Mouse (Mus musculus): Measurements from ENCODE around the gene Hsph1. TPM values are rescaled to one million over a fixed set of nuclear protein-coding genes. Genes with fewer than 3 reads are reported as not detected.

The Hsph1 gene
- polyA plus RNA-seq, 1 experiment from 2014 or later: 54.1 TPM

DNA sequence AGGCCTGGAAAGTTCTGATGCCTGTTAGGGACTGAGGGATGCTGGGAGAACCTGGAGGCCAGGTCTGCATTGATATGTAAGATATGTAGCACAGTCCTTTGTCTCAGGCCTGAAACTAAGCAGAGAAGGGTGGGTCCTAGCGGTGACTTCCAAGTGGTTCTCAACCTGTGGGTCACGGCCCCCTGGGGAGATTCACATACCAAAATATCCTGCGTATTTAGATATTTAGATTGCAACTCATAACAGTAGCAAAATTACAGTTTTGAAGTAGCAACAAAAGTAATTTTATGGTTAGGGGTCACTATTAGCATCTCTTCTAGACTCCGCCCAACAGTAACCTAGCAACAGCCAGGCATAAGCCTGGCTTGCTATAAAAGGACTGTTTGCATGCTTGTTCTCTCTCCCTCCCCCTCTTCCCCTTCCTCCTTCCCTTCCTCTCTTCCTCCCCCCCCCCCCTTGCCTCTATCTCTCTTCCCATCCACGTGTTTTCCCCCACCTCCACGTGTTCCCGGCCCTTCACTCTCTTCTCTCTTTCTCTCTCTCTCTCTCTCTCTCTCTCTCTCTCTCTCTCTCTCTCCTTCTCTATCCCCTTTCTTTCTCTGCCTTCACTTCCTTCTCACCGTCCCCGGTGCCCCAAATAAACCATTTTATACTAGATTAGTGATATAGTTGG lies 22.7 kb upstream of the Hsph1 start:
- WGBS: 71% methylated on average over 9 of the region's 9 CpGs

DNA sequence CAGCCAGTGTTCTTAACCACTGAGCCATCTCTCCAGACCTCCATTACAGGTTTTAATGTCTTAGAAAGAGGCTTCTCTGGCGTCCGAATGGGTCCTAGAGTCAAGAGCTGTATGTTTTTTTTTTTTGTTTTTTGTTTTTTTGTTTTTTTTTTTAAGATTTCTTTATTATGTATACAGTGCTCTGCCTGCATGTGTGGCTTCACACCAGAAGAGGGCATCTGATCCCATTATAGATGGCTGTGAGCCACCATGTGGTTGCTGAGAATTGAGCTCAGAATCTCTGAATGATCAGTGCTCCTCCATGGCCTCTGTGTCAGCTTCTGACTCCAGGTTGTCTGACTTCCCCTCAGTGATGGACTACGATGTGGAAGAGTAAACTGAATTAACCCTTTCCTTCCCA lies 21.8 kb upstream of the Hsph1 start:
- Histone ChIP-seq H3K4me1 (no peaks in the 10 kb centered on the region), H3K27ac (no peak overlapping the region), H3K27me3 (replicated peaks) (no peaks in the 10 kb centered on the region), H3K4me3 (replicated peaks) (no peak overlapping the region), H3K9me3 (no peaks in the 10 kb centered on the region), H3K4me2 (no peak overlapping the region), H3K9ac (no peak overlapping the region), H3K36me3 (no peaks in the 10 kb centered on the region)
- WGBS: 54% methylated on average over 3 of the region's 3 CpGs
- no peak for ATAC-seq (ENCODE audit: insufficient read depth, low FRiP score, low read depth)

More for the DNA sequence above, 22.7 kb upstream of the Hsph1 start:
- no peaks in the 10 kb centered on the region for H3K9me3 ChIP-seq
- no peak overlapping the region for H3K4me3 ChIP-seq (replicated peaks)
- H3K27ac ChIP-seq: no peak overlapping the region
- H3K27me3 ChIP-seq (replicated peaks): no peaks in the 10 kb centered on the region
- no peak overlapping the region for H3K4me2 ChIP-seq
- H3K36me3 ChIP-seq: no peaks in the 10 kb centered on the region
- ATAC-seq (ENCODE audit: insufficient read depth, low FRiP score, low read depth): no peak
- H3K9ac ChIP-seq: no peak overlapping the region
- H3K4me1 ChIP-seq: no peaks in the 10 kb centered on the region

DNA sequence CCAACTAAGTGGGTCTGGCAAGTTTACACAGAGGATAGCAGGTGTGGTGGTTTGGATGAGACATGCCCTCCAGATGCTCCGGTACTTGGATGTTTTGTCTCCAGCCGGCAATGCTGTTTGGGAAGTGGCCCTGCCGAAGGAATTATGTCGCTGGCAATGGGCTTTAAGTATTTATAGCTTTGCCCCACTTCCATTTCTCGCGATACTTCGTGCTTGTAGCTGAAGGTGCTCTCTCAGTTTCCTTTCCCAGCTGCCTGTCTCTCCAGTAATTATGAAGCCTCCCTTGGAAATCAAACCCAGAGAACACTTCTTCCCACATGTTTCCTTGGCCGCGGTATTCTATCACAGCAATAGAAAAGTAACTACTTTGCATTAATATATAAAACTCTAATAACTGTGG lies 19.5 kb upstream of the Hsph1 start:
- Histone ChIP-seq H3K27ac (no peak overlapping the region), H3K9me3 (no peaks in the 10 kb centered on the region), H3K27me3 (replicated peaks) (no peaks in the 10 kb centered on the region), H3K4me3 (replicated peaks) (no peak overlapping the region), H3K9ac (no peak overlapping the region), H3K4me1 (no peaks in the 10 kb centered on the region), H3K36me3 (no peaks in the 10 kb centered on the region), H3K4me2 (no peak overlapping the region)
- WGBS: 86% methylated on average over 9 of the region's 9 CpGs
- ATAC-seq (ENCODE audit: insufficient read depth, low FRiP score, low read depth): no peak

DNA sequence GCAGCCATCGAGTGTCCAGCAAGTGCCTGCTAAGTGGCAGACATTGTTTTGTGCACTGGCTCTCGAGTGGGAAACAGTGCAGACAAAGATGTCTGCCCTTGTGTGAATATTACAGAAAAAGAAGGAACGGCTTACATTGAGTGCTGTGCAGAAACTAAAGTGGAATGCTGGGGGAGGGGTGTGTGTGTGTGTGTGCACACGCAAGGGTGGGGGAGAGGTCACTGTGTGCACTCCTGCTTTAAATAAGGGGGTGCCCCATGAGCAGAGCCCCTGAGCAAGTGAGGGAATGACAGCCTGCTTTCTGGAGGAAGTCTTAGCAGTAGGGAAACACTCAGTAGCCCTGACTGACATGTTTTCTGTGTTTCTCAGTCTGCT lies 14.0 kb upstream of the Hsph1 start:
- Histone ChIP-seq H3K27ac (no peak overlapping the region), H3K27me3 (replicated peaks) (no peaks in the 10 kb centered on the region), H3K4me2 (no peak overlapping the region), H3K36me3 (no peaks in the 10 kb centered on the region), H3K4me1 (0 out of 2 replicates have a peak, but pooled peaks cover 2% of the 10 kb centered on the region), H3K9me3 (no peaks in the 10 kb centered on the region), H3K4me3 (replicated peaks) (no peak overlapping the region), H3K9ac (no peak overlapping the region)
- 41% methylated on average over 4 of the region's 4 CpGs for WGBS
- ATAC-seq (ENCODE audit: insufficient read depth, low FRiP score, low read depth): no peak

DNA sequence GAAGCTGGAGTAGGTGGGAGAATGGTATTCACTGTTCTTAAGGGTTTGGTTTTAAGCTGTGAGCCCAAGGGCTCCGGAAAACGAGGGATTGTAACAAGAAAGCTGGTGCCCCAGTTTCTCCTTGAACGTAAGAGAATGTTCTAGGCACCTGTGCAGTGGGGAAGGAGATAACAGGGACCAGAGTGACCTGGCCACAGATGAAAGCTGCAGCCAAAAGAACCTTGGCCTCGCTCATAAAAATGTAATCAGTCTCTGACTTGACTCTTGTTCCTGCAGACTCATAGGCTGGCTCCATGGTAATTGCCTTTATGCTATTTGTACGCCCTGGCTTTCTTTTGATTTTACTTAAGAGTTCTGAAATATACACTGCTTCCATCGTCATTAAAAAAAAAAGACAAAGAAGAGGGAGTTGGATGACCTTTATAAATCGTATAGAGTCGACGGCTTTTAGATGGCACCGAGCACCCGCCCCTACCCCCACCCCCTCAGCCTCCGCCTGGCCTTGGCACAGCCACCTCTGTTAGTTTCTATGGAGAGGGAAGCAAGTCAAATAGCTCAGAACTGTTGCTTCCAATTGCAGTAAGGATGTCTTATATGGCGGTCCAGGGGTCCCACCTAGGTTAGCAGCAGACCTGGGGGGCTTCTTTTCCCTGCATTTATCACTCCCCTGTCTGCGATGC lies 13.5 kb upstream of the Hsph1 start:
- no peak overlapping the region for H3K27ac ChIP-seq

DNA sequence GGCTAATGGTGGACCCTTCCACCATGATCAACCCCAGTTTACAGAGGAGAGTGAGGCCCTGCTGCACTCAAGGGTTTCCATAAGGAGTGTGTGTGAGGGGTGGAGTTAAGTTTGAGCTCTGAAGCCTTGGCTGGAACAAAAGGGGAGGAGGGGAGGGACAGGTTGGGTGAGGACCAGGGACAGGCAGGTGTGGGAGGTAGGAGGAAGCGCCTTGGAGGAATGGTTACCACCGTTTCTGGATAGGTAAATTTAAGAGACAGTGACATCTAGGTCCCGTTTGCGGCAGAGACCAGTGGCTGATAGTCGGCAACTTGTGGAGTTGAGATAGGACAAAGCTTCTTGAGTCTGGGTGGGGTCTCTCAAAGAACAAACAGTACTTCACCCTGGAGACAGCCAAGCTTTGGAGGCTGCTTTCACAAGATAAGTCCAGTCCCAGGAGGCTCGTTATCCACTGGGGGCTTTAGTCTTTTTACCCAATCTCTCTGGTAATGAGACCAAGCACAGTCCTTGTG lies 12.8 kb upstream of the Hsph1 start:
- Histone ChIP-seq H3K4me2 (no peak overlapping the region), H3K9me3 (no peaks in the 10 kb centered on the region), H3K27me3 (replicated peaks) (no peaks in the 10 kb centered on the region), H3K36me3 (no peaks in the 10 kb centered on the region), H3K9ac (no peak overlapping the region), H3K27ac (no peak overlapping the region), H3K4me3 (replicated peaks) (no peak overlapping the region), H3K4me1 (0 out of 2 replicates have a peak, but pooled peaks cover 2% of the 10 kb centered on the region)
- peak; percentile 71; the same call in 1 of the 2 replicates for ATAC-seq (ENCODE audit: insufficient read depth, low FRiP score, low read depth)
- WGBS: 59% methylated on average over 6 of the region's 6 CpGs

More for the DNA sequence above, 13.5 kb upstream of the Hsph1 start:
- Histone ChIP-seq H3K4me1 (0 out of 2 replicates have a peak, but pooled peaks cover 2% of the 10 kb centered on the region), H3K9ac (no peak overlapping the region), H3K4me3 (replicated peaks) (no peak overlapping the region), H3K27me3 (replicated peaks) (no peaks in the 10 kb centered on the region), H3K9me3 (no peaks in the 10 kb centered on the region), H3K36me3 (no peaks in the 10 kb centered on the region), H3K4me2 (no peak overlapping the region)
- WGBS: 71% methylated on average over 14 of the region's 14 CpGs
- no peak; the same call in 1 of the 2 replicates for ATAC-seq (ENCODE audit: insufficient read depth, low FRiP score, low read depth)

DNA sequence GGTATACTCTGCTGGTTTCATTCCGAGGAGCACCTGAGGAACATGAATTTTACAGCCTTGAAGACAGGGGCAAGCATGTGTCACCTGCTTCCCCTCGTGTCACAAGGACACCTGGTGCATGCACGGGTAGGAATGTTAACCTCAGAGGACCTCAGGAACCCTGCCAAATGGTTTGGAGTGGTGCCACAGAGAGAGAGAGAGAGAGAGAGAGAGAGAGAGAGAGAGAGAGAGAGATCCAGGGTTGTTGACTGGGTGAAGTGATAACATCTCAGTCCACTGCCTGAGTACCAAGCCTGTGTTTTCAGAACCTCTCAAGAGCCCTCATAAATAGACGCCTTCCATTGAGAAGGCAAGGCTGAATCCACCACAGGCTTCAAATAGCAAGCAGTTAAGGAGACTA lies 12.0 kb upstream of the Hsph1 start:
- Histone ChIP-seq H3K9ac (no peak overlapping the region), H3K4me3 (replicated peaks) (no peak overlapping the region), H3K4me1 (0 out of 2 replicates have a peak, but pooled peaks cover 2% of the 10 kb centered on the region), H3K27me3 (replicated peaks) (no peaks in the 10 kb centered on the region), H3K4me2 (no peak overlapping the region), H3K36me3 (no peaks in the 10 kb centered on the region), H3K9me3 (no peaks in the 10 kb centered on the region), H3K27ac (no peak overlapping the region)
- 55% methylated on average over 4 of the region's 4 CpGs for WGBS
- ATAC-seq (ENCODE audit: insufficient read depth, low FRiP score, low read depth): no peak

DNA sequence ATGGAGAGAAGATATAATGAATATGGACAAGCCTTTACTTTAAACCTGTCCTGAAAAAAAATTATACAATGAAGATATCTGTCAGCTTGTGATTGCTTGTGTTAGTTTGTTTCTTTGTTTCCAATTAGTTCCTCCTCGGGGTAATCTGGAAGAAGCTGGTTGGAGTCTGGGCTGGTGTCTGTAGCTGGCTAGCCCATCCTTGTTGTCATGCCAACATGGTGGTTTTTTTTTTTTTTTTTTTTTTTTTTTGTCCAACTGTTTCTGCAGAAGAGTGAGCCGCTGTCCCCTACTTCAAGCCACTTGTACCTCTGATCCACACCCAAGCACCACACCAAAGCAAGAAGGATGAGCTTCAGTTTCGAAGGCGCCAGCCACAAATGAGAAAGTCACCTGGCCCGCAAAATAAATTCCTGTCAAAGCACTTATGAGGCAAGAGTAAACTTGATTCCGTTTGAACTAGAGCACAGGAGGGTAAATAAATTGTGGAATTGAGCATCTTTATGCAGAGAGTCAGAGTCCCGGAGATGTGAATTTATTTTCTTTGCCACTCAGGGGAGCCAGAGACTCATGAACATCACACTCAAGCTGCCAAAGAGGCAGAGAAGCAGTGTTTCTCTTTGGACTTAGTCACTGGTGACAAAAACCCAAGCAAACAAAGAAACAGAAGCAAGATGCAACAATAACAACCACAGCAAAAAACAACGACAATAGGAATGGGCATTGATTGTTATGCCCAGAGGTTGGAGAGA lies 11.4 kb upstream of the Hsph1 start:
- no peaks in the 10 kb centered on the region for H3K9me3 ChIP-seq
- no peak overlapping the region for H3K9ac ChIP-seq
- 0 out of 2 replicates have a peak, but pooled peaks cover 2% of the 10 kb centered on the region for H3K4me1 ChIP-seq
- H3K27me3 ChIP-seq (replicated peaks): no peaks in the 10 kb centered on the region
- no peak for ATAC-seq (ENCODE audit: insufficient read depth, low FRiP score, low read depth)
- H3K4me2 ChIP-seq: no peak overlapping the region
- no peak overlapping the region for H3K4me3 ChIP-seq (replicated peaks)
- 64% methylated on average over 8 of the region's 8 CpGs for WGBS
- no peak overlapping the region for H3K27ac ChIP-seq
- H3K36me3 ChIP-seq: no peaks in the 10 kb centered on the region

DNA sequence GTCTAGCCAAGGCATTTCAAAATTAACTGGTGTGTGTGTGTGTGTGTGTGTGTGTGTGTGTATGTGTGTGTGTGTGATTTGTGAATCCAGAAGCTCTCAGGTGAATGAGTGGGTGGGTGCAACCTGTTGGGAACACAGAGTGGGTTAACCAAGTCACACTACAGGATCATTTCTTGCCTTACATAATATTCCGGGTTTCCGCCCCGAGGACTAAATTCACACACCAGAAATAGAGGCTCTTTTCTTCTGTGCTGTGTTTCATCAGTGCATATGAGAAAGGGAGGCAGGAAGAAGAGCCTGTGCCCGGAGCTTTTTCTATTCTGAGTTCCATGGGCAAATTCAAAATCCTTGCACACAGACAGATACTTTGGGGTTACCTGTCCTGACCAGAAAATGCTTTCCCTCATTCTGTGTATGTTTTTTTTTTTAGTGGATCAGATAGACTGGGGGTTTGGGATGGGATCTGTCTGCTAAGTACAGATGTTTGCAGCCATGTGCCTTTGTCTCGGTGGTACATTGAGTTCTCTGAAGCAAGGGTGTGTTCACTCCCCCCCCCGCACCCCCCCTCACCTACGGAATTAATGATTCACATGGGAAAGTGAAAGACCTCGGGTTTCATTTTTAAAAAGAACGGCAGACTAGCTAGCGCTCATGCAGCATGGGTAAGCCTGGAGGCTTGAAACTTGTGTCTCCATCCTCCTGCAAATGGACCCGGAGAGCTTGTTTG lies 6.8 kb upstream of the Hsph1 start:
- no peaks in the 10 kb centered on the region for H3K27me3 ChIP-seq (replicated peaks)
- no peak for ATAC-seq (ENCODE audit: insufficient read depth, low FRiP score, low read depth)
- H3K9me3 ChIP-seq: no peaks in the 10 kb centered on the region
- WGBS: 77% methylated on average over 11 of the region's 11 CpGs
- no peaks in the 10 kb centered on the region for H3K36me3 ChIP-seq
- H3K4me1 ChIP-seq: no peaks in the 10 kb centered on the region
- H3K4me2 ChIP-seq: no peak overlapping the region
- H3K9ac ChIP-seq: no peak overlapping the region
- no peak overlapping the region for H3K4me3 ChIP-seq (replicated peaks)
- no peak overlapping the region for H3K27ac ChIP-seq

DNA sequence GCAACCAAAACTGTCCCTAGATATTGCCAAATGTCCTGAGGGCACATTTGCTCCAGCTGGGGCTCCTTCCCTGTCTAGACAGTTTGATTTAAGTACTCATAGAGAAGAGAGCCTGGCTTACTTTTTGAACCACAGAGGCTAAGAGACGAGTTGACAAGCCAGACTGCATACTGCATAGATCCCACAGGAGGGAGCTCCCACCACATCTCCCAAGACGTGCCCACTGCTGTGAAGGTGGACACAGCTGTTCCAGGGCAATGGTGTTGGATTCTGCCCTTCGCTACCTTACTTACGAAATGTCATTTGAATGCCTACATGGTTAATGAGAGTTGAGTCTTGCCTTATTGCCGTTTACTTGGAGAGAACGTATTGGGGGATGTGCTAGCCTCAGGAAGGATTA lies 6.2 kb upstream of the Hsph1 start:
- Histone ChIP-seq H3K9ac (no peak overlapping the region), H3K36me3 (no peaks in the 10 kb centered on the region), H3K4me3 (replicated peaks) (no peak overlapping the region), H3K27me3 (replicated peaks) (no peaks in the 10 kb centered on the region), H3K4me1 (no peaks in the 10 kb centered on the region), H3K4me2 (no peak overlapping the region), H3K27ac (no peak overlapping the region), H3K9me3 (no peaks in the 10 kb centered on the region)
- WGBS: 43% methylated on average over 6 of the region's 6 CpGs
- ATAC-seq (ENCODE audit: insufficient read depth, low FRiP score, low read depth): no peak

DNA sequence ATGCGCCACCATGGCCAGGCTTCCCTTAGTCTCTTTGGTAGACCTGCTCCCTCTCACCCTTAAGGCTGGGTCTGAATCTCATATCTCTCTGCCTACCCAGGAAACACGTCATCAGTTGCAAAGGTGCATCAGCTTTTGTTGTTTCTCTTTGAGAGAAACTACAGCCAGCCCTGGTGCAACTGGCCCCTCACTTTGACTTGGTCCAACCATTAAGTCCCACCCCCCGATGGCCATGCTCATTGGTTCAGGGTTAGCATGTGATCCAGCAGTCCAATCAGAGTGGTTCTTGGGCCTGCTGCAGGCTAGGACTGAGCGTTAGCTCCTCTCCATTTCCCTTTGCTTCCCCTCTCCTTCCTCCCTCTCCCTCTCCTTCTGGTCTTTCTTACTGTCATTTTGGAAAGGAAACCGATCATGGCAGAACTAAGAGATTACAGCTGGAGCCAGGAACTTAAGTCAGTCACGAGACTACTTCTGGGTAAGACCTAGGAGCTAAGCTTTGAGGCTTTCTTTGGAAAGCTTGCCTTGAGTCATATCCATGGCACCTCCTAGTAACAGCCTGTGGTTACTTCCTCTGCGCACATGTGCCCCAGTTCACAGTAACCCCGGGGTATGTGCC lies 5.2 kb upstream of the Hsph1 start:
- Histone ChIP-seq H3K9ac (no peak overlapping the region), H3K27me3 (replicated peaks) (no peaks in the 10 kb centered on the region), H3K4me2 (no peak overlapping the region), H3K9me3 (no peaks in the 10 kb centered on the region), H3K36me3 (no peaks in the 10 kb centered on the region), H3K4me3 (replicated peaks) (no peak overlapping the region), H3K27ac (no peak overlapping the region), H3K4me1 (no peaks in the 10 kb centered on the region)
- ATAC-seq (ENCODE audit: insufficient read depth, low FRiP score, low read depth): no peak
- 80% methylated on average over 8 of the region's 8 CpGs for WGBS
